Mouse (Mus musculus): Measurements from ENCODE around the gene Sugp2. TPM values are rescaled to one million over a fixed set of nuclear protein-coding genes. Genes with fewer than 3 reads are reported as not detected.
"Not testable (repeated sequence)": the region's sequence is repeated elsewhere in the genome, so short reads cannot be mapped to it uniquely, and the experiment has no call there.

The Sugp2 gene
- total RNA-seq (2021), result 30.9 and 31.5 TPM in 2 replicates
- long read RNA-seq, experiment 1, full-length matches to known transcripts, result 2 of 23 reads
- long read RNA-seq, experiment 1, partial matches to known transcripts, result 6 of 23 reads
- long read RNA-seq, experiment 1, other reads (novel, unspliced or antisense), result 15 of 23 reads
- long read RNA-seq, experiment 2, full-length matches to known transcripts, result 9 of 19 reads
- long read RNA-seq, experiment 2, partial matches to known transcripts, result 1 of 19 reads
- long read RNA-seq, experiment 2, other reads (novel, unspliced or antisense), result 9 of 19 reads

DNA sequence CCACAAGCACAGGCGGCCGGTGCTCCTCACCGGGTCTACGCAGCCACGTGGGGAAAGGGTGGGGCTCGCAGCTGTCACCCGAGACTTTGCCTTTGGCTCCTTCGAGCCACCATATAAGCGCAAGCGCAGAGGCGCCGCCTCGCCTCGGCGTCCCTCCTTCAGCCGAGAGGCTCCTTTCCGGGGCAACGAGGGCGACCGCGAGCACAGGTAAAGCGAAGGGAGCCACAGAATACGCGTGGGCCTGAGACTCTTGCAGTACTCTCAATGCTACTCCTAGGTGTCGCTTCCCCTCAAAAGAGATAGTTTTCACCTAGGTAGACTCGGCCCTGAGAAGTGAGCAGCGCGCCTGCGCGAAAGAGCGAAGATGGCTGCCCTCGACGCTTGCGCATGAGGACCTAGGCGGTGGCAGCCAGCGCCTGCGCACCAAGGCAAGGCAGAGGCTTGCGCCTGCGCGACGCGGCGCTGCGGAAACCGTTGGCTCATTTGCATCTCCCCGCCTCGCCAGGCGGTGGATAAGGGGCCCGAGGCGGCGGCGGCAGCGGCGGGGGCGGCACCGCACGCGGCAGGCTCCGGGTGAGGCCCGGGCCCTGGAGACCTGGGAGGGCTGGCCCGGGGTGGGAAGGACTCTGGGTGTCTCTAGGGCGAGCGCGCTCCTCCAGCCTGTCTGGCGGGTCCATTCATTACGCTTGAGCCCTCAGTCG, at the start of gene Sugp2, which contains the start of gene Armc6:
Gene Sugp2 (plus strand): TSS at position 147 of the 701 bp plus-strand sequence.
Gene Armc6 (minus strand): TSS at position 387 of the 701 bp plus-strand sequence.
- peak; percentile 96 for DNase-seq

DNA sequence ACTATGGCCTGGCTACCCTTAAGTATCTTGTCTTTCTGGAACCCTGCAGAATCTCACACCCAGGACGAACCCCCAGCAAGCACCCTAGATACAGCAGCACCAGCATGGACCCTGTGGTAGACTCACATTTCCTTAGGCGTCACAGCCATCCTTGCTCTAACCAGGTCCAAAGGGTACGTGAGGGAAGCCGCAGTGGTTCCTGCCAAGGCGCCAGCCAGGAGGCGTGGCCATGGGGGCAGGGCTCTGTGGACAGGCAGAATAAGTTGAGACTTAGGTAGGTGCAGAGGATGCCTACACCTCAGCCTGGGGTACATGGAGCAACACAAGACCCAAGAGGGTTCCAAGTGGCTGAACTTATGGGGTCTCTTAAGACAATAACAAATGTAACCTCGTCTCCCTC, 45.3 kb upstream of the Sugp2 start:
- DNase-seq, result no peak

DNA sequence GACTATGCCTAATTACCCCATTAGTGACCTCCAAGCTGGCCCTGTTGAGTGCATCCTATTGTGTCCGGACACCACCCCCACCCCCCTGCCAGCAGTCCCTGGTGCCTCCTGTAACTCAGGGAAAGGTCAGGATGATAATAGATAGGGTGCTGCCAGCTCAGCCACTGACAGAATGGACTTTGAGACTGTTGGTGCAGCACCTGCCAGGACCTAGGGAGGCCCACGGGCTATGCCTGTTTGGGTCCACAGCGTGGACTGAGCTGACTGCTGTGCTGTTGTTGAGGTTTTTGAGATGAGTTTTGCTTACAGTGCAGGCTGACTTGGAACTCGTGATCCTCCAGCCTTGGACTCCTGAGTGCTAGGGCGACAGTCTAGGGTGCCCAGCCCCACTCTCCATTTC, 40.8 kb upstream of the Sugp2 start:
- no peak for DNase-seq

DNA sequence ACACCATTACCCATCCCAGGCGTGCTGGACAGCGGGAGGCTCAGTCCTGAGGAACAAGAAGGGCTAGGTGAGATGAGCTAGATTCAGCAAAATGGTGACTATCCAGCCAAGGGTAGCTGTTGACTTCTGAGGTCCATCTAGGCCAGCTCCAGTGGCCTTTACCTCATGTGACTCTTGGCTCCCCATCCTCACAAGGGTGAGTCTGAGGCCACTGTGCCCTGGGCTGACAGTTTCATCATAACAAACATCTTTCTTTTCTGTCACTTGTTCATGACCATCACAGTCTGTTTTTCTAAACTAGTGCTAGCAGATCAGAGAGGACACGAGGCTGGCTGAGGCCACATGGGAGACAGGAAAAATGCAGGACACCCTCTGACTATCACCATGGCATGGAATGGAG, 39.8 kb upstream of the Sugp2 start:
- DNase-seq, result peak; percentile 30

DNA sequence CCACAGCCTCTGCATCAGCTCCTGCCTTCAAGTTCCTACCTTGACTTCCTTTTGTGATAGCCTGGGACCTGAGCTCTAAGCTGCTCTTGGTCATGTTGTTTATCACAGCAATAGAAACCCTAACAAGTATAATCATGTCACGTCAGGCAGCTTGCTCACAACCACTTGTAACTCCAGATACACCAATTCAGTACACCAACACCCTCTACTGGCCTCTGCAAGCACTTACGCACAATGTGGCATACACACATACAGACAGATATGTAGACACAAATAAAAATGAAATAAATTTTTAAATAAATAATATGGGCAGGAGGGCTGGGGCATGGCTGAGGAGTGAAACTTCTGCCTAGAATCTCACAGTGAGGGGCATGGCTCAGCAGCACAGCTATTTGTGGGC, 38.3 kb upstream of the Sugp2 start:
- no peak for DNase-seq

DNA sequence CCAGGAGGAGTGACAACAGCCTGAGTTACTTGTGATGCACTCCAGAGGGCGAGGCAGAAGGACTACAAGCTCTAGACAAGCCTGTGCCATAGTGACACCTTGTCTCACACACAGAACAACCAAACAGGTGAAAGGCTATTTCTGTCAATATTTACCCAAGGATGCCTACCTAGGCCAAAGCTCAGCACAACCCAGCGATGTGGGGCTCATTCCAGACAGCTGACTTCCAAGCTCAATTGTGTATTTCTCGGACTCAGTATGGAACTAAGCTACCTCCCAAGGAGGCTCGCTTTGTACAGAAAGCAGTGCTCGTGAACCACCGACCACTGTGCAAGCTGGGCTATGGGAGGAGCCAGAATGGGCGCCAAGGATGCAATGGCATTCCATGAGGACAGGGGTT, 36.4 kb upstream of the Sugp2 start:
- no peak for DNase-seq

DNA sequence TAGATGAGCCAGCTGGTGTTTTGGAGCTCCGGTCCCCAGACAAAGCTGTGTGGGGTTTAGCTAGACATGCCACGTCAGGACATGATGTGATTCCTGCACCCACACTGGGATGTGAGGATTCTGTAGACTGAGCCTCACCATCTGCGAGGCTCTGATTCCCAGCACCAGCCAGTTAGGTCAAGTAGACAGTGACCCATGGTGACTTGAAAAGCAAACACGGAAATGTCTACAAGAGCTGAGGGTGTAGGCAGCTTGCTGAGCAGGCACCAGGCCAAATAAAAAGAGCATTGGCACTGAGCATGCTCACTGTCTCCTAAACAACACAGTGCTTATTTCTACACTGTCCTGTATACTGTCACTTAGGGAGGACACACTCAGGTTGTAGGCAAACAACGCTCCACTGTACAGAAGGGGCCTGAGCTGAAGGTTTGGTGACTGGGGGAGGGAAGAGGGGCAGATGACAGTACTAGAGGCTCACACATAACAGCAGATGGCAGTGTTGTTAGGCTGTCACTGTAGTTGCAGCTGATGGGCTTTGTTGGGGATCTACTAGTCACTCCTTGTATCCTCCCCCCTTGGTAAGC, 33.8 kb upstream of the Sugp2 start:
- no peak for DNase-seq

DNA sequence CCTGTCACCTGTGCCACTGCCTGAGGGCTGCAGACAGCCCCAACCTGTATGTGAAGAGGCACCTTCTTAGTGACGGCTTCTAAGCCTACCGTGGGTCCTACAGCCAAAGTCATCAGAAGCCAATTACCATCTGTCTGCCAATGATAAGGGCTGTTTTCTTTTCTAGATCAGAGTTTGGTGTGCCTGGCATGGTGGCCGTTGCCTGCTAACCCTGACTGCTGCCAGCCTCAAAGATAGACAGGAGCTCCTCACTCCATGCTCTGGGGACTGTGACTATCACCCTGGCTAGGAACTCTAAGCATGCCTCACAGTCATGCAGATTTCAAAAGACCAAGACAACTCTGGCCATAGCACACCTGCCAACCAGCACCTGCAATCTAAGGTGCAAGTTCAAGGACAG, 32.6 kb upstream of the Sugp2 start:
- DNase-seq, result no peak

DNA sequence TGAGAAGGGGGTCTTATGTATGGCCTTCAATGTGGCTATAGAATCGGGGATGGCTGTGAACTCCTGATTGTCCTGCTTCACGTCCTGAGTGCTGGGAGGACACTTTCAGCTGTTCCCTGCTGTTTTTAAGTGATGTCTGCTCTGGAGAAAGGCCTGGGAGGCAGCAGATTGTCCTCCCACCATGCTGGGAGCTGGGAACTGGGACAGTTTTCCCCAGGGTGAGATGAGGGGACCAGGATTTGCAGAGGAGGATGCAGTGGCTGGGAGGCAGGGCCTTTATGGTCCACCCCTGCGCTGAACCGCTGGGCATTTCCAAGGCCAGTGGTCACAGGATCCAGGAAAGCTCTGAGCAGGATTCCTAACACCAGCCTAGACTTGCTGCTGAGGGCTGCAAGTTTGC, 31.0 kb upstream of the Sugp2 start:
- no peak for DNase-seq

DNA sequence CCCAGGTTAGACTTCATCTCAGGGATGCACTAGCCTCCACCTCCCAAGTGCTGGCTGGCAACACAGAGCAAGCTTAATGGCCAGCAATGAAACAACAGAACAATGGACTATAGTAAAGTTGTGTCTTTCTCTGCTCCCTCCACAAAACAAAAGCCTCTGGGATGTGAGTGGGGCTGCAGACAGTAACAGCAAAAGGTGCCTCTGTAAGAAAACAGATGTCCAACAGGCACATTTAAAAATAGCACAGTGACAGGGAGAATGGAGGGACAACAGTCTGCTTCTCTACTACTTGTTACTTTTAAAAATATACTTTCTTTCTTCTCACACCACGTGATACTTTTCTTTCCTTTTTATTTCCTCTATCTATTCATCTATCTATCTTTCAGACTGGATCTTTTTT, 29.3 kb upstream of the Sugp2 start:
- no peak for DNase-seq

DNA sequence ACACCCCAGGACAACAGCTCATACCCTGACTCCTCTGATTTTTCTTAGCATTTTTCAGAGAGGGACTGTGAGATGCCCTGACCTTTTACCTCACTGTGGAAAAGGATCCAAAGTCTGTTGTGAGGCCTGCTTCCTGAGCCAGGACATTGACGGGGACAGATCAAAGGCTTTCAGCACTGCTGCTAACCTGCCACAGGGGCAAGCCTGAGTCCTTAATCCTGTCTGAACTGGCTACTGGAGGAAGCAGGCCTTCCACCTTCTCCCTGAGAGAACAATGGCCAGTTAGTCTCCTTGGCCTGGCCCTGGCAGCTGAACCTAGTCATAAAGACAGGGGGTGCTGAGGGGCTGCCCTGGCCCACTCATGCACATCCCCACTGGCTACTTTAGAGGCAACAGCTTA, 25.9 kb upstream of the Sugp2 start:
- no peak for DNase-seq

DNA sequence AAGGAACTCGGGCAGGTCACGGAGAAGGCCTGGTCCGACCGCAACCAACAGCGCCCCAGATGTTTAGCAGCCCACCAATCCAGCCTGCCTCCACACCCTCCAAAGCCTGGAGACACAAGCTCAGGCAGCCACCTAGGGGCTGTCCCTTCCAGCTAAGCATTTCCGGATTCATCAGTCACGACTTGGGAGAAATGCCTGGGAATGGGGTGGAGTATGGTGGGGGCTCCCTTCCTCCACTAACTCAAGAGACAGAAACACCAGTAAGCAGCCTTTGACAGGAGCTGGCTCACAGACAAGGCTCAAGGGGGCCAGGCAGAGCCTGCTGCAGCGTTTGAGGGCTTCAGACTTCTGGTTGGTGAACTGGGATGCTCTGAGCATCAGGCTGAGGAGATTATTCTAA, 23.5 kb upstream of the Sugp2 start:
- DNase-seq, result no peak

DNA sequence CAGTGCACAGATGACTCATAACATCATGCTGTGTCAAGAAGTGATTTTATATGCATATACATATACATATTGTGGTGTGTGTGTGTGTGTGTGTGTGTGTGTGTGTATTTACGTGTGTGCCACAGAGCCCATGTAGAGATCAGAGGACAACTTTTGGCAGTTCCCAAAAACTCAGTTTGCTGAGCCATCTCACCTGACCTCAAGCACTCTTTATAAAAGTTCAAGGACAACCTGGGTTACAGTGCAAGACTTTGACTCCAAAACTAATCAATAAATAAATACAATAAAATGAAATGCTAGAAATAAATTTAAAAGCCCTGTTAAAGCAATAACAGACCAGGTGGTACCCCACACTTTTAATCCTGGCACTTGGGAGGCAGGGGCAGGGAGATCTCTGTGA, 22.8 kb upstream of the Sugp2 start:
- DNase-seq, result no peak

DNA sequence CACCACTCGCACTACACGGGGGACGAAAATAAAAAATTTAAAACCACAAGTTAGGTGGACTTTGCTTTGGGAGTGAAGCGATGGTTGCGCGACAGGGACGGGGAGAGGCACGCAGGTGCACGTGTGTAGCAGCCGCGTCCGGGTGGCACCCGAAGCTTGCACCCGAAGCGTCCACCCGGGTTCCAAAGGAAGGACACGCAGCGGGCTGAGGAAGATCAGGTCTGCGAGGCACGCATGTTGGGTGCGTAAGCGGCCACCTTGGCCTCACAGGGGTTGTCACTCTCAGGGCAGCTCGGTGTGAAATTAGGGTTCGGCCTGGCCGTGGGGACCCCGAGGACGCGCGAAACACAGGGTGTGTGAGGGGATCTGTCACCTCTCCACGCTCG, 22.3 kb upstream of the Sugp2 start:
- DNase-seq, result peak; percentile 69

DNA sequence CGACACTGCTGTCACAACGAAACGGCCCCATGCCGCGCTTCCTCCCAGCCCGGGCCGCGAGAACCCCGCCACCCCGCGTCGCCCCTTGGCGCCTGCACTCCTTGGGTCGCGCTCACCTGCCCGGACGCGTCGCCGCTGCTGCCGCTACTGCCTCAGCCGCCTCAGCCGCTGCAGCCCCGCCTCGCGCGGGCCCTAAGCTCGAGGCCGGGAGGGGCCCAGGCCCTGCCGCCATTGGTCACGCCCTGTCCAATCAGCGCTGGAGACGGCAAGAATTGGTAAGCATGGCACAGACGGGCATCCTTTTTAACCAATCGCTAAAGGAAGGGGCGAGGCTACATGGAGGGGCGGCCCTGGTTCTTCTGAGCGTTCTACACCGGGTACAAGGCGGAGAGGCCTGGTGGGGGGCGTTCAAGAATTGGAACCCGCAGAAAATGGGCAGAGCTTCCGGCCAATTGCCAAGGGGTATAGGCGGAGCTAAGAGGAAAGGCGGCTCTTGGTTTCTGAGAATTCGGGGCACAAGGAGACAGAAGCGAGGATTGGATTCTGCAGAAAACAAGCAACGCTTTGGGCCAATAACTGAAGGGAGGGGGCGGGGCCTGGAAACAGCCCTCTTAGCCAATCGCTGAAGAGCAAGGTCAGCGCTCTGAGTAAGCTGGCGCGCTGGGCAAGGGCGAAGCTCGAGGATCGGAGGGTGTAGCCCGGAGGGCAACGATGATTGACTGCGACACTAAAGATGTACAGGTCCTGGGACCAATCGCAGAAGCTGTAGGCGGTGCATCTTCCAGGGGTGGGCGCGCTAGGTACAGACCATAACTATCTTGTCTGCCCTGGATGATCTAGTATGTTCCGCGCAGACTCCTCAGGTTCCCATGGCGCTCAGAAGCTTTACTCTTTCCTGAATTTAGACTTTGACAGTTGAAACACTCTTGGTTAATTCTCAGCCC, 21.6 kb upstream of the Sugp2 start, which contains the start of gene Slc25a42:
Gene Slc25a42 (minus strand): TSS at position 194 of the 944 bp plus-strand sequence.
- peak; percentile 98 for DNase-seq

DNA sequence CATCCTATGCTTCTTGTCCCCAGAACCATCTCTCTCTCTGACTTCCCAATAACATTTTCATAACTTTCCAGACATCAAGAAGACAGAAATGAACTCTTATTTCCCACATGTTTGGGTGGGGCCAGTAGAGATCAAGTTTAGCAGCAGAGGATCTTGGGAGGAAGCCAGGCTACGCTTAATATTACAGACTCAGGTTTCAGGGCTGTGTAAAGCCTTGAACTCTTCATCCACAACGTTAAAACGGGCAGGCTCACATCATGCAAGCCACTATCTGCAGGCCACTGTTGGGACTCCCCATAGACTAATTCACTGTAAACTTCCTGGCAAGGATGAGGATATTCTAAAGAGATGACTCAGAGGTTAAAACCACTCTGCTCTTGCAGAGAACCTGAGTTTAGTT, 19.6 kb upstream of the Sugp2 start:
- no peak for DNase-seq

DNA sequence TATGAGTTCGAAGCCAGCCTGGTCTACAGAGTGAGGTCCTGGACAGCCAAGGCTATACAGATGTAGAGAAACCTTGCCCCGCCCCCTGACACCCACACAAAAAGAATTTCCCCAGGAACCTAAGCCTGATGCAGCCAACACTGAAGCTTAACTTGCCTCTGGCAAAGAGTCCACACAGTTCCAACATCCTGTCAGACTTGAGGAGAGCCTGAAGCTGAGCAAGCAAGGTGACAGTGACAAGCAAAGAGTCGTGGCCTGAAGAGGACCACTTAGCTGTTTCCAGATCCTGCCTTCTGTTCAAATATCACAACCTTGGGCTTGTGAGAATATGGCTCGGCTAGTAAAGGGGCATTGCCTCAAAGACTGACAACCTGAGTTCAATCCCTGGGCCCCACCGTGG, 18.9 kb upstream of the Sugp2 start:
- DNase-seq, result no peak

DNA sequence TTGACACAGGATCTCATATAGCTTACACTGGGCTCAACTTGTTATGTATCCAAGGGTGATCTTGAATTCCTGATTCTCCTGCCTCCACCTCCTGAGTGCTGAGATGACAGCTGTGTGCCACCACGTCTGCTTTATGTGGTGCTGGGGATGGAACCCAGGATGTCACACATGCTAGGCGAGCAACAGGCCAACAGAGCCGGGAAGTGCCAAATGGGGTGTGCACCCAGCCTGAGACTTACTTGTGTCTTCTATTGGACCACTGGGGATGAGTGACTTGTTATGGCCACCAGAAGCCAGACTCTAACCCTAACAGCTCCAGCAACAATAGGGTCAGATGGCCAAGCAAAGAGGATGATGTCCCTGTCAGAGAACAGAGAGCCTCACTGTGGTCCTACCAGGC, 17.9 kb upstream of the Sugp2 start:
- DNase-seq, result not testable (repeated sequence)

DNA sequence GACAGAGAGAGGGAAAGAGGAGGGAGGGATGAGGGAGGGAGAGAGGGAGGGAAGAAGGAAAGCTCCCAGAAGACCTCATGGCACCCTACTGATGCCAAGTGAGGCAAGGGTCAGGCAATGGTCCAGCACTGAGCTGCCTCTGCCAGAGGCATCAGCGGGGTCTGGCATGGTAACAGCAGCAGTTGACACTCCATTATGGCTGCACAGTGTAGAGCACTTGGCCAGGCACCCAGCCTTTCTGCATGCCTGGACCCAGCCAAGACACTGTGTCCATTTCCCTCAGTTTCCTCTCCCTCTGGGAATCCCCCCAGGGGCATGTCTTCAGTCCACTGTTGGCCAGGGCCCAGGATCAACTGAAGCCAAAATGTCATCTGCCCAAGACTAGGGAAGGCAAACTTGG, 17.5 kb upstream of the Sugp2 start:
- DNase-seq, result peak; percentile 74

DNA sequence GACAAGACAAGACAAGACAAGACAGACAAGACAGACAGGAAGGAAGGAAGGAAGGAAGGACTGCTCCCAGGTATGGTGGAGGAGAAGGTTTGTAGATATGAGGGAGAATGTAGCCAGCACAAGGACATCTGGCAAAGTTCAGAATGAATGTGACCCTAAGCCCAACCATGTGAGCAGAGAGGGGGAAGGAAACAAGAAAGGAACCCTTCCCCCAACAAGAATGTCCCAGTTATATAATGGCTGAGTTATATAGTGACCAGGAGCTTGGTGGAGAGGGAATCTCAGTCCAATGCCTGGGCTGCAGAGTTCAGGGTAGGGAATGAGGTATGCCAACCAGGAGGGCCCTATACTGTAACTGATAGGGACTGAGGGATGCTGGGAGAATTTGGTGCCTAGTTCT, 16.6 kb upstream of the Sugp2 start:
- DNase-seq, result no peak

DNA sequence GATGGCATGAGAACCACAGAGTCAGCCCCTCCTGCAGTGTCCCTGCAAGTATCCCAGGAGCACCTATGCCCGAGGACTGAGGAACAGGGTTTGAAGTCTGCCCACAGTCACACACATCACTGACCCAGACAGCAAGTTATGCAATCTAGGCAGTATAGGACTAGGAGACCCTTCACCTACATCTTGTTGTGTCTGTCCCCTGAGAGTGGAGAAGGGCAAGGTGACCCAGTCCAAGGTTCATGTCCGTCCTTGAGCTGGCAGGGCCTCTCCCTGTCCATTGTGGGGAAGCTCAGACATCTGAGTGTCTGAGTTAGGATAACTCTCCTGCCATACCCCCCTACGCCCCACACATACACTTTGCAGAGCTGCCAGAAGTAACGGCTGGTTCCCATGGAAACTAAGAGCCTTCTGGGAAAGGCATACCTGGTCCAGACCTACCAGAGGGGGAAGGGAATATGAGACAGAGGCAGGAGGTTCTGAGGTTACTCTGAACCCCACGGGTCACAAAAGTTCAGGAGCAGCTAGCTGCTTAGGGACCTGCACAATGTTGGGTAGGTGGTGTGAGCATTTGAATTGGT, 14.8 kb upstream of the Sugp2 start:
- DNase-seq, result peak; percentile 26

DNA sequence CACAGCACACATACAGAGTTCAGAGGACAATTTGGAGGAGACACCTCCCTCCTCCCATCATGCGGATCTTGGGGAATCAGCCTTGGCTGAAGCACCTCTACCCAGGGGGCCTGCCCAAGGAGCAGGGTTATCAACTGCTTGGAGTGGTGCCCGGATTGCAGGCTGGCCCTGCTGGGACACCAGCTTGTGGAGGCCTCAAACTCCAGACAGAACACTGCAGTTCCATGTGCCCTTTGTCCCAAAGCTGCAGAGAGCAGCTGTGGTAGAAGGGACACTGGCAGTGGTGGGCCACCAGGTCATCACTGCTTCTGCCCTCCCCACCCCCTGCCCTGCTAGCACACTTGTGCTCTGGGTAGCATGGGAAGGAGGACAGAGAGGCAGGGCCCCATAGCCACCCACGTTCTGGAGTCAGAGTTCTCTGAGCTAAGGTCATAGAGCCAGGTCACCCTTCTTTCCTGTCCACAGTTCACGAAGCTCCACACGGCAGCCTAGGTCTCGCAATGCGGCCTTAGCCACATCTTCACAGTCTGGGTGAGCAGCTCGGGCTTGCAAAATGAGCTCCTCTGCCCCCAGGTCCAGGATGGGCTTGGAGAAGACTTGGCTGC, 13.7 kb upstream of the Sugp2 start:
- DNase-seq, result peak; percentile 88

All from adrenal gland, postnatal 14 days (tissue).